Mouse (Mus musculus) heart, adult 8-10 months (tissue): ENCODE measurements around the gene Coro2a. TPM values are rescaled to one million over a fixed set of nuclear protein-coding genes. Genes with fewer than 3 reads are reported as not detected.

Source experiments
- DNase-seq: peaks from one replicate; pipeline ENCODE4 v3.0.0; 2022; ENCODE audit warnings: low spot score
- total RNA-seq, 4 experiments: library from RNA; stranded (reverse); gene quantifications; 2 replicates each; pipeline ENCODE4 v1.2.4; 2022

Coro2a gene
- total RNA-seq, 4 experiments from 2014 or later = 0.22 to 0.63 (median 0.46) TPM

DNA sequence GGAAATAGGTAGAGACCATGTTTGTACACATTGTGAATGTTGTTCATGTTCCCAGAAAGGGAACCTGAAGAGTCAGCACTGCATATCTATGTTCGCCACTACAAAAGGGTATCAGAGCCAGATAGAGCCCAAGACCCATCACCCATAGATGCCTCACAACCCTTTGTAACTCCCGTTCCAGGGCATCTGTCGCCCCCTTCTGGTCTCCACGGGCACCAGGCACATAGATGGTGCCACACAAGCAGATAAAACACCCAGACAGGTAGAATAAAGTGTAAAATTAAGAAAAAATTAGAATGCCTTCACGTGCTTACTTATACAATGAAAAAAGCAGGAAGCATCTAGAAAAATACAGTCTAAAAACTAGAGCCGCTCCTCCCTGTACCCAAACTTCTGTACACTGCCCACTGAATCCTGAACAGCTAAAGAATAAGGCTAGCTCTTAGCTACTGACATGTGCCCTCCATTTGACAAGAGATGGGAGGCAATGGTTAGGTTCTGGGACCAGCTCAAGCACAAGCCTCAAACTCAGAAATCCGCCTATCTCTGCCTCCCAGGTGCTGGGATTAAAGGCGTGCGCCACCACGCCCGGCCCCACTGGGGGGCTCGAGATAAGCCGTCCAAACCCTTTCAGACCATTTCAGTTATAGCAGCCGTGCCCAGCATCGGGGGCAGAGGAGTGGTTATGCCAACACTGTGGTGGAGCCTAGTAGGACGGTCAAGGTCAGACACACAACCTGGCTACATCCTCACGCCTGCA, 75.0 kb downstream of the Coro2a start:
- no peak for DNase-seq

DNA sequence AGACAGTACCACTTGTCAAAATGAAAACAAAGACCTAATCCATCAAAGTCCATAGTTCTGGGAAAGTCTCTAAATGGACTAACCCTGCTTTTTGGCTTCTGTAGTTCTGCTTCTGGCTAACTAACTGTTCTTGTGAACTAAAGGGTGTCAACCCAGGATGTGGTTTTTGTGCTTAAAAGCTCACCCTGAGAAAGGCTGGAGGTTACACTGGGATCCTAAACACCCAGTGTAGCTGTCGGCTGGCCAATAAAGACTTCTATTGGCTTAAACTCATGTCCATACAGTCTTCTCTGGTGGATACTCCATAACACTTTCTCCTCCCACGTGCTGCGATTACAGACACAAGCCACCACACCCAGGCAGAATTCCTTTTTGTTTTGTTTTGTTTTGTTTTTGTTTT, 75.8 kb downstream of the Coro2a start:
- no peak for DNase-seq

DNA sequence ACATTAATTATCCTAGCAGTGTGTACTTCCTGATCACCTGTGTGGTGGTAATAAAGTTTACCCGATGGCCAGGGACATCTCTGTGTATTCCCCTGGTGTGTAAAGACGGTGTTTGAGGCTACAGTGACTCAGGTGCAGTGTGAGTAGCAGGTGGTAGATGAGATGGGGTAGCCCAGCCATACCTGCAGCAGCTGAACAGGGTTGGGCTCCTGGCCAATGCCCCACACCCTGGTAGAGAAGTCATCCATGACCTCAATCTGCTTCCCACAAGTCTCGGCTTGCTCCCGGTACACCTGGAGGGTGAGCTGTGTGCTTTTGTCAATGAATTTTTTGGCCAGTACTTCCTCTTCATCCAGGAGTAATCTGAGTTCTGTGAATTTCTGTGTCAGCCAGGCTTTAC, 78.7 kb downstream of the Coro2a start:
- no peak for DNase-seq

DNA sequence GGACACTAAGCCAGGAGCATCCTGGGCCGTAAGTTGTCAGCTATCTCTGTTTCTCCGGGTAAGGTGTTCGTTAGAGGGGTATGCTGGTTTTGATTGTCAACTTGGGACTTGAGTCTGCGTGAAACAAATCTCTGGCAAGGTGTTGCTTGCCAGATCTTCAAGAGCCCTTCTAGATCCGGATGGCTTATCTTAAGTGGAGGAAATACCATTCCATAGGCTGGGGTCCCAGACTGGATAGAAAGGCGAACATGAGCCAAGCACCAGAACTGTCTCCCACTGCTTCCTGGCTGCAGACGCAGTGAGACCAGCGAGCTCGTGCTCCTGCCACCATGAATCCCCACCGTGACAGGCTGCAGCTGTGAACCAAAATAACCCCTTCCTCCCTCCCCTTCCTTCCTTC, 80.5 kb downstream of the Coro2a start:
- DNase-seq = no peak

DNA sequence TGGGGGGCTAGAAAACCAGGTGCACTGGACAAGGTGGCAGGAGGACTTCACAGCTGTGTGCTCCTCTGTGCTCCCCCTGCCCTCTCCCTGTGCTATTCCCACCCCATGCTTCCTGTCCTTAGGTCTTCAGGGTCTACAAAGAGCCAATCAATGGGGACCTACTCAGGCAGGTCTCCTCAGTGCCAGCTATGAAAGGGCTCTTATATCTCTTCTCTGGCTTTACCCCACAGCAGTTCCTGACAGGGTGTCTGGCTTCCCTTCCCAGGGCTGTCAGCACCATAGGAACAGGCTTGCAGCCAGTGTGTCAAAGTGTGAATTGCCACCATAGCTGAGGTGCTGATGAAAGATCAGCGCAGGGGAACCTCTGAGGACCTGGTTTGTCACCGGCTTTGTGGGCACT, 81.5 kb downstream of the Coro2a start:
- DNase-seq = no peak

DNA sequence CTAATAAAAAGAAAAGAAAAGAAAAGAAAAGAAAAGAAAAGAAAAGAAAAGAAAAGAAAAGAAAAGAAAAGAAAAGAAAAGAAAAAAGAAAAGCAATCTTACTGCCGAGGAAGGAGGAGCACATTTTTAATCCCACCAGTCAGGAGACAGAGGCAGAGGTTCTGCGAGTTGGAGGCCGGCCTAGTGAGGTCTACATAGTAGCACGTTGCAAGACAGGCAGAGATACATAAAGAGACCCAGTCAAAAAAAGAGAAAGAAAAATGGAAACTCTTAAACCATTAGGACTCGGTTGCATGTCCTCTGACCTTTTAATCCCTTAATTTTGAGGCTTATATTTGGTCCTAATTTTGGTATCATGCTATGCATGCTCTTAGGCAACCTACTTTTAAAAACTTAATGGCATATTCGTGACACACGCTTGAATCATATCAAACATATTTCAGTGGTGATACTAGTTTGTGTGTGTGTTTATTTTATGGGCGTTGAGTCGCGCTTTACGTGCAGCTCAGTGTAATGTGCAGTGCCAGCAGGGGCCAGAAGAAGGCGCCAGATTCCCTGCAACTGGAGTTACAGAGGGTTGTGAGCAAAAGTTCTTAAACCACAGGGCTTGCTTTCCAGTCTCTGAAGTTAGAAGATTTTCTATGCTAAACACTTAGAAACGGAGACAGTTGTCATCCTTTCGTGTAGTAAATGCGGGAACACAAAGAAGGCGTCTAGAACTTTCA, 94.1 kb downstream of the Coro2a start:
- peak; percentile 80 for DNase-seq

DNA sequence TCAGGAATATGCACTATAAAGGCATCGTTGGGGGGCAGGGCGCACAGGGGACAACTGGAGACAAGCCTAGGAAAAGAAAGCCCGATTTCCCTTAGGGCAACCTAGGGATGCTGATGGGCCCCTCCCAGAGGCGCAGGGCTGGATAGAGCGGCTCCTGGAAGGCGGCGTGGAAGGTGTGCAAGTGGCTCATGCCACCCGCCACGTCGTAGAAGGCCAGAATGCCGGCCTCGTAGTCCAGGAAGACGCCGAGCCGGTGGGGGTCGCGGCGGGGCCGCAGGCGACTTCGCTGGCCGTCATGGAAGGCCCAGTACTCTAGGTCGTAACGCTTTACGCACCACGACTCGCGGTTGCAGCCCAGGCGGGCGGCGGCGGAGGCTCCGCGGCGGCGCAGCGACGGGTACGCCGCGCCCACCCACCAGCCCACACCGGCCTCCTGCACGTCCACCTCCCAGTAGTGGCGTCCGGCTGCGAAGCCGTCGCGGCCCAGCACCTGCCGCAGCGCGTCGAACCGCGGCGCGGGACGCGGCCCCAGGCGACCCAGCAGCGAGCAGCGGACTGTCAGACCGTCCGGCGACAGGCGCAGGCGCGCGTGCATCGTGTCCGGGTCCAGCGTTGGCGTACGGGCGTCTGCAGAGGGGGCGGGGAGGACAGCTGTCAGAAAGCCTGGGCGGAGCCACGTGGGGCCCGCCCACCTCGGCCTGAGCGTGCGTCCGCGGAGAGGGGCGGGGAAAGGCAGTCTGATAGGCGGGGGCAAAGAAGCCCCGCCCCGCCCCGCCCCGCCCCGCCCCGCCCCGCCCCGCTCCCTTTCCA, 95.0 kb downstream of the Coro2a start:
- peak; percentile 94 for DNase-seq

DNA sequence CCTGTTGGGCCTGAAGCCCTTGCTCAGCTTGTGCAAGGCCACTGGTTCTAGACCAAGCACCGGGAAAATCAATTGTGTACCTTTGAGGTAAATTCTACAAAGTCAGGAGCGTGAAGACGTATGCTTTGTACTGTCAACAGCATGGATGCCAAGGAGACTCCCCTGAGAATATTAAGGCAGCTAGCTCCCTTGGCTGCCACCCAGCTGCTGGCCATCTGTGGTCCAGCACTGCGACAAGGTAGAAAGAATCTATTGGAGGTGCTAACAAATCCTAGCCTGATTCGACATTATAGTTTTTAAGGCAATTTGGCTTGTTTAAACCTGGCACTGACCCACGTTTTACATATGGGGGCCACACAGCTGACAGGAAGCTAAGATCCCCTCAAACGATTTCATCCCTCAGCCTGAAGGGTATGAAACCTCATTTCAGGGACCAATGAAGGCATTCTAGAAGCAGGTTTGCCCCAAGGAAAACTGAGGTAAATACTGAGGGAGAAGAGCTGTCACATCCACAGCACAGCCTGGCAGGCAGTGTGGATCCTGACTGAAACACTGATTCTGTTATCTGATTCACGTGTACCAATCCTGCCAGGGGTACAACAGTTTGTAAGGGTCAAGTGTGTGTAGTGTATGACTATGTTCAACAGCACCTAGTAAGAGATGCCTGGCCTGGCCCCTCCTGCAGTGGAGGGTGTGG, 96.5 kb downstream of the Coro2a start:
- no peak for DNase-seq

DNA sequence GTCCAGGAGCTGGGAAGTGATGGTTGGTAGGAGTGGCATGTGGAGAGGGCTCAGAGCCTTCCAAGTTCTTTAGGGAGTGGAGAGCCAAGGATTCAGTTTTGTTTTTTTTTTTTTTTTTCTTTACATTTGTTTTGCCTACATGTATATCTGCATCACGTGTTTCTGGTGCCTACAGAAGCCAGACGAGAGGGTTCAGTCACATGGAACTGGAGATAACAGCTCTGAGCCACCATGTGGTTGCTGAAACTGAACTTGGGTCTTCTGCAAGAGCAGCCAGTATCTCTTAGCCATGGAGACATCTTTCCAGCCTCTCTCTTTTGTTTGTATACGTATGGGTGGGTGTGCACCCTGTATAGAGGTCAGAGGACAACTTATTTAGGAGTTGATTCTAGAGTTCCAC, 98.1 kb downstream of the Coro2a start:
- DNase-seq = no peak

DNA sequence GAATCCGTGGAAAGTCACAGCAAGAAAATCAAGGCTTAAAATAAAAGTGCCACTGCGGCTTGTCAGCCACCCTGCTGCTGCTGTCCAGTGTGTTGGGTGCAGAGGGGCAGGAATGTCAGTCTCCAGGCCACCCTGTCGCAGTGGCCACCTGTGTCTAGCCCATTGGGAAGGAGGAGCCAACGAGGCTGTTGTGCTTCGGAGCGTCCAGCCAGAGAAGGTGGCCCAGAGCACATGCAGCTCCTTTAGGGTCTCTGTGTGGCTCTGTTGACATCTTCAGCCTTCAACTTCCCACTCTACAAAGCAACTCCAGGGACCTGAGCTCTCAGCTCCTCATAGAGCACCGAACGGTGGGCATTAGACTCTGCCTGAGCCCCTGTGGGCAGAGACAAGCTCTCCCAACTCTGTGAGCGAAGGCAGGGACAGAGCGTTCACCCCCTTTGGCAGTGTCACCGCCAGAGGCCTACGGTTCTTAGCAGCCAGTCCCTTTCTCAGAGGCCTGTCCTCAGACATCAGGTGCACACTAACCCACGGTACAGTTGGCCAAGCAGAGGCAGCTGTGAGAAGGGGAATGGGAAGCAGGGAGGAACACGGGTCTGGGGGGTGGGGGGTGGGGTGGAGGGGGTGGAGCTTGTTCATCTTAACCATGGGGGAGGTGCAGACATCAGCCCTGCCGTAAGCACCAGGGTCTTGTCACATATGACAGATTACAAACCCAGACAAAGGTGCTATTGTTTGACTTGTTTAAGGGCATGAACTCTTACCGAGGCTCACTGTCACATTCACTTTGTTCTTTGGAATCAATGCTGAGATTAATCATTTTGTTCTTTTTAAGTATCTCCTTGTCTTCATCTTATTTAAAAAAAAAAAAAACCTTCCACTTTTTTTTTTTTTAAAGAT, 99.1 kb downstream of the Coro2a start:
- no peak for DNase-seq

DNA sequence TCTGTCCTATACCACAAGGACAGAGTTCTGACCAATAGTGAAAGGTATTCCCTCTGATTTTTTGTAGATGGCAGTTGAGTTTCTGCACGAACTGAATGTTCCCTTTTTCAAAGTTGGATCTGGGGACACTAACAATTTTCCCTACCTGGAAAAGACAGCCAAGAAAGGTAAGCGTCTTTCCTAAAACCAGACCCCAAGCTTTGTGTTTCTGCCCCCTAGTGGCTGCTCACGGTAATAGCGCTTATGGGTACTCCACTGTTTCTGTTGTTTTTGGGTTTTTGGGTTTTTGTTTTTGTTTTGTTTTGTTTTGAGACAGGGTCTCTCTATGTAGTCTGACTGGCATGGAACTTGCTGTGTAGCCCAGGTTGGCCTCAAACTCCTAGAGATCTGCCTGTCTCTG, 103.0 kb downstream of the Coro2a start:
- no peak for DNase-seq

DNA sequence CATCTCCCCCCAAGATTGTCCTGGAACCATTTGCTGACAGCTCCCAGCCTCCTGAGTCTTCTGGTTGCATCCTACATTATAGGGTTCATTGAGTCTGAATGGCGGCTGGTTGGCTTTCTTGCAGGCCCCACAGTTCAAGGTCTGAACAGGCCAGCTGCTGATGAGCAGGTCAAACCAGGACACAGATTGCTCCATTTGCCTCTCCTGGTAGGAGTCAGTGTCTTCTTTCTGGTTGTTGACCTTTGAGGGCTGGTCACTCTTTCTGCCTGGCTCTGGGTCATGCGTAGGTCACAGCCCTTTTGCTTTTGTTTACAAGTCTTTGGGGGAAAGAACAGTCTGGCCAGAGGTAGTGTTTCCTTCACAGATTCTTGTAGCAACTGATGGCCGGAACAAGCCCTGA, 103.5 kb downstream of the Coro2a start:
- no peak for DNase-seq

DNA sequence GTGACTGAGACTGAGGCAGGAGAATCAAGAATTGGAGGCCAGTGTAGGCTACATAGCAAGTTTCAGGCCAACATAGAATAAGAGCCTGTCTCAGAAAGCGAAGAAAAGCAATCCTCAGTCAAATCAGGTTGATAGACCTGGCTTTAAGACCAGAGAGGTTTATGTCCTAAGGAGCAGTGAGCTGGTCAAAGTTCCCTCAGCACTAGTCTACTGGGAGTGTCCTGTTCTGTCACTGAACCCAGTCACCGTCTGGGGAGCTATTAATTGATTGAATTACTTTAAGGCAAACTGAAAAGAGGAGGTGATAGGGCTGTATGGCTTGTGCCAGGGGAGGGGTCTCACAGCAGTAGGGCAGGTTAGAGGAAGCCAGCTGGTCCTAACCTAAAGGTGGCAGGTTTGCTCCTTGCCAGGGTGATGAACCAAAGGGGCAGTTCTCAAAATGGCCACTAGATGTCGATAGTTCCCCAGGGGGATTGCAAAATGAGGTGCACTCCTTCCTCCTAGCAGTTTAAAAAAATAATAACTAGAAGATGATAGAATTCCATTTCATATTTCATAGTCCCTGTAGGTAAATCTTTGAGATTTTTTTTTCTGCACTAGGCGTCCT, 104.6 kb downstream of the Coro2a start:
- DNase-seq = peak; percentile 78

DNA sequence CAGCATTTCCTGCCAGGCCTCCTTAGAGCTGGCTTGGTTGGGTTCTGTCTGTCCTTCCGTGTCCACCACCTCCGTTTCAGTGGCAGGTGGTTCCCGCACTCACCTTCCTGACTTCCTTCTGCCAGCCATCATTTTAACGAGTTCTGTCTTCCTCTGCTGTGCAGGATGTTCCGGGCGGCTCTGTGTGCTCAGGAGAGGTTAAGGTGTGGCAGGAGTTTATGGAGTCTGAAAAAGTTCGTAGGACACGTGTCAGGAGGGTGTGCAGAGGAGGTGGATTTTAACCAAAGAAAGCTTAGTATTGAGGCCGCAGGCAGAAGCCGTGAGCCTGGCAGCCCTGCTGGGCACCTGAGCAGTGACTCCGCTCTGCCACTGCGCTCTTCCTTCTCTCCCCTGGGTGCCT, 106.5 kb downstream of the Coro2a start:
- DNase-seq = no peak

DNA sequence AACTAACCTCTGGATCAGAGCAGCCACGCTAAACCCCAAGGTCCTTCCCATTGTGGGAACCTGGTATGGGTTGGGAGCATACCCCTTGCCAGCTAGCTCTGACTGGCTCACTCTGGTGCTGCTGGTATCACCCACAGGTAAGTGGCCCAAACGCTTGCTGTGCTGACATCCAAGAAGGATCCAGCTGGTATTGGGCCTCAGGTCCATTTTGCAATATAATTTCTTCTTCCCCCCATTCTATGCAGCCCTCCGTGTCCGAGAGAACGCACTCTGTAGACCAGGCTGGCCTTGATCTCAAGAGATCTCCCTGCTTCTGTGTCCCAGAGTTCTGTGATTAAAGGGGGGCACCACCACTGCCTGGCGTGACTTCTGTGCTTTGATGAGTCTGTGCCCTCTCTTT, 108.9 kb downstream of the Coro2a start:
- DNase-seq = no peak

DNA sequence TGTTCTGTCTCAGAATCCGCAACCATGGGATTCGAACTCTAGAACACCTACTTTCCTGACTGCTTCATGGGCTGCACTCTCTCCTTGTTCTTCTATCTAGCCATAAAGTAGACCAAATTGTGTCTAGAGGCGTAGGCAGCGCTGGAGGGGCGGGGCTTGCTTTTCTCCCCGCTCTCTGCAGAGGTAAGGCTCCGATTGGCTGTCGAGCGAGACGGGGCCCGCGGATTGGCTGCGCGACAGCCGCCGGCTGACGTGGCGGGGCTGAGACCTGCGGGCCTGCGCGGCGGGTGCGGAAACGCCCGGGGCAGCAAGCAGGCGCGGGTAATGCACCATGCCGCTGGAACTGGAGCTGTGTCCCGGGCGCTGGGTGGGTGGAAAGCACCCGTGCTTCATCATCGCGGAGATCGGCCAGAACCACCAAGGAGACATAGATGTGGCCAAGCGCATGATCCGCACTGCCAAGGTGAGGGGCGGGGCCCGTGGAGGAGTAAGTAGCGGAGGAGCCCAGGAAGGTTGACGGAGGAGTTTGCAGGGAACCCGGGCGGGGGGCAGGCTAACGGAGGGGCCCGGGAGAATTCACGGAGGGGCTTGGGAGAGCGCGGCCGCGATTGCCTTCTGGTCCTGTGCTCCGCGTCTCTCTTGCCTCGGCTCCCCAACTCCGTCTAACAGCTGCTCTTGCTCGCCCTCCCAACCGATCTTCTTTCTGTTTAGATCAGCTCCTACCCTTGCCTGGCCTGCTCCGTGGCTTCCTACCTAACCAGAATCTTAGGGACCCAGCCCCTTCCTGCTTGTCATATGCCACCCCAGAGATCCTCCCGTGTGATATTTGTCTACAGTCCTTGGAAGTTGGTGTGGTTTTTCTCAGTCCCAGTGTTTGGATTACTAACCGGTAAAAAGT, 112.7 kb downstream of the Coro2a start, which contains the start of gene Nans:
Nans (plus strand) TSS at position 221 of the 898 bp plus-strand sequence.
- DNase-seq = peak; percentile 93

DNA sequence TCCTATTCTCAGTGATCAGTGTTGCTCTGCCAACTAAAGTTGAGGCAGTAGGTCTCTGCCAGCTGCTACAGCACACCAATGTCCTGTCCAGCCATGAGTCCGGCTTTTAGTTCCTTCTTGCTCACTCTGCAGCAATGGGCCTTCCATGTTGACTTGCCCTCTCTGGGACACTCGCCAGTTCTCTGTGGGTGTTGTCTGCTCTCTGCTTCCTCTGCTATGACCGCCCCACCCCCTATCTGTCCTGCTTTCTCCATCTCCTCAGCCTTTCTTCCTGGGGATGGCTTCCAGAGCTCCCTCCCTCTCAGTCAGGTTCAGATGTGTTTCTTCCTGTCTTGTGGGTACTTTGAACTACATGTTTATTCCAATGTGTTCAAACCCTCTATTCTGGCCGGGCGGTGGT, 114.7 kb downstream of the Coro2a start:
- peak; percentile 85 for DNase-seq
